Mouse (Mus musculus) forebrain, embryonic 11.5 days (tissue): ENCODE results near the gene Pde4d. TPM values are rescaled to one million over a fixed set of nuclear protein-coding genes. Genes with fewer than 3 reads are reported as not detected.
A peak's percentile ranks its signal among the peaks of the same experiment; 100 is the strongest.

Experiments used
- ATAC-seq: fragments of 200-750 bp; cut with Nextera tagmentation; replicated peaks from 2 replicates; pipeline ENCODE4 v1.8.0; 2017; ENCODE audit warnings: moderate TSS enrichment; ENCODE audit not compliant: low FRiP score
- DNase-seq: peaks from one replicate; pipeline ENCODE4 v3.0.0-alpha.2; 2017; ENCODE audit warnings: low spot score
- H3K27ac ChIP-seq: fragments of 300-500 bp; sonication (generic); 2 replicates; pipeline ENCODE4 v1.5.1; 2014; ENCODE audit warnings: low read depth, low read length
- H3K27me3 ChIP-seq: fragments of 300-500 bp; sonication (generic); 2 replicates; pipeline ENCODE4 v1.6.1; 2014; ENCODE audit warnings: mild to moderate bottlenecking, low read length, mixed read lengths; ENCODE audit not compliant: control insufficient read depth, insufficient read depth
- H3K36me3 ChIP-seq: fragments of 300-500 bp; sonication (generic); 2 replicates; pipeline ENCODE4 v1.6.1; 2014; ENCODE audit warnings: mild to moderate bottlenecking, low read length, moderate library complexity, mixed read lengths; ENCODE audit not compliant: control insufficient read depth, insufficient read depth
- H3K4me1 ChIP-seq: fragments of 300-500 bp; sonication (generic); replicated peaks from 2 replicates; pipeline ENCODE4 v1.6.1; 2014; ENCODE audit warnings: low read length, mixed read lengths; ENCODE audit not compliant: control insufficient read depth, insufficient read depth
- H3K4me2 ChIP-seq: fragments of 300-500 bp; sonication (generic); 2 replicates; pipeline ENCODE4 v1.6.1; 2014; ENCODE audit warnings: low read depth, mild to moderate bottlenecking, low read length, moderate library complexity, mixed read lengths; ENCODE audit not compliant: severe bottlenecking
- H3K4me3 ChIP-seq: fragments of 300-500 bp; sonication (generic); 2 replicates; pipeline ENCODE4 v1.5.1; 2014; ENCODE audit warnings: low read depth, low read length
- H3K9ac ChIP-seq: fragments of 300-500 bp; sonication (generic); 2 replicates; pipeline ENCODE4 v1.6.1; 2014; ENCODE audit warnings: low read length
- H3K9me3 ChIP-seq: fragments of 300-500 bp; sonication (generic); 2 replicates; pipeline ENCODE4 v1.6.1; 2016; ENCODE audit warnings: low read length, mixed read lengths; ENCODE audit not compliant: control insufficient read depth
- WGBS: fragments of 180-500 bp; shearing (Covaris S2); extraction: QIAGEN DNeasy Blood & Tissue Kit; methylation state at CpG from one replicate; pipeline ENCODE4 v1.1.7; 2014; 5-methylcytosine and 5-hydroxymethylcytosine counted together
- polyA plus RNA-seq: library from polyadenylated mRNA; unstranded; fragments of >200 nt; fragmentation: Nextera tagmentation; extraction: Ambion mirVana; gene quantifications from 2 replicates; pipeline ENCODE4 v1.2.1, GENCODE M21; 2014

Gene Pde4d
- polyA plus RNA-seq, 1 experiment from 2014 or later, result 11.9 TPM

DNA sequence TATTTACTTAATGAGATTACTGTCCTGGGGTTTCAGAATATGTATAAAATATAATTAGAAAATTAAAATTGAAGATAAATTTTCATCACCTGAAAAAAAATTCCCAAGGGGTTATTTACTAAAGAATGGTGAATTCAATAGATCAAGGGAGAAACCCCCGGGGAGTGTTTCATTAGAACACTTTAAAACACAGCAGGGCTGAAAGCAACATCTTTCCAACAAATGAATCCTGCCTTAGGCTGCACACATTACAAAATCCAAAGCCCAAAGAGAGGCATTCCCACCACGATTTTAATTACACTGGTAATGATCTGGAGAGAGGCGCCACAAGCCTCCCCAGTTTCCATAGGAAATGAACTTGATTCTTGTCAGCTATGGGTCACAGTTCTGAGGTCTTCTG, 1205.6 kb downstream of the Pde4d start:
- DNase-seq, result no peak
- H3K4me3 ChIP-seq, result no peak overlapping the region
- no peak overlapping the region for H3K4me2 ChIP-seq
- no peaks in the 10 kb centered on the region for H3K27me3 ChIP-seq
- H3K9me3 ChIP-seq, result no peaks in the 10 kb centered on the region
- no peaks in the 10 kb centered on the region for H3K36me3 ChIP-seq
- WGBS, result 43% methylated on average over 3 of the region's 3 CpGs
- 0 out of 2 replicates have a peak, but pooled peaks have one; percentile 20 for ATAC-seq
- 0 out of 2 replicates have a peak, but pooled peaks cover 2% of the 10 kb centered on the region for H3K4me1 ChIP-seq
- H3K27ac ChIP-seq, result no peak overlapping the region
- H3K9ac ChIP-seq, result no peak overlapping the region

DNA sequence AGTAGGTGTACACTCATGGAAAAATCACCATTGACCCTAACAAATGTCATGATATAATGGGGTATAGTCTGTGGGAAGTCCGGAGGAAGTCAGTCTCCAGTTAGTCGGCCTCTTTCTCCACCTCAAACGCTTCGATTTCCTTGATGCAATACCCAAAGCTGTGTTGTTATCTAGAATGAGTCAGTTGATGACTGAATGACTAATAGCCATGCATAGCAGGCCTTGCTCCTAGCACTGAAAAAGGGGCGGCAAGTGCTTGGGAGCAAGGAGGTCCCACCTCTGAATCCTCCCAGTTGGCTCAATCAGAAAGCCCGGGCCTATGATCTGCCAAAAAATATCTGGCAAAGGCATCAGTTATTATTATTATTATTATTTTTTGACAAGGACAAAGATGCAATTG, 1209.4 kb downstream of the Pde4d start:
- H3K27ac ChIP-seq, result no peak overlapping the region
- H3K4me2 ChIP-seq, result no peak overlapping the region
- no peaks in the 10 kb centered on the region for H3K36me3 ChIP-seq
- H3K4me1 ChIP-seq, result no peaks in the 10 kb centered on the region; the same call in 1 of the 2 replicates
- H3K9me3 ChIP-seq, result no peaks in the 10 kb centered on the region
- H3K9ac ChIP-seq, result no peak overlapping the region
- H3K4me3 ChIP-seq, result no peak overlapping the region
- no peak for DNase-seq
- 93% methylated on average over 6 of the region's 6 CpGs for WGBS
- no peaks in the 10 kb centered on the region for H3K27me3 ChIP-seq
- no peak for ATAC-seq

DNA sequence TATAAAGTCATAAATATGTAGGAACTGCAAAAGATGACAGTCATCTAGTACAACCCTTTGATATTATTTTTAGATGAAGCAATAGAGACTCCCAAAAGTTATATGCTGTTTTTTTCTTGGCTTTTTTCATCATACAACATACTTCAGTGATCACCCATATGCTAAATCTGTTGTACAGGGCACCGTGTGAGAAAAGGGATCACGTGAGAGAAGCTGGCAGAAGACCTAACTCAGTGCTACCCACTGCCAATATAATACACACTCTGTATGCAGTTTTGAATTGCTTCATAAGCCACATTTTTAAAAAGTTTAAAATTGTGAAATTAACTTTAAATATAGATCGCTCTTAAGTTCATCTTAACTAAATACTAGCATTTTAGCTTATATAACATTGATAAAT, 1211.6 kb downstream of the Pde4d start:
- Histone ChIP-seq H3K4me1 (no peaks in the 10 kb centered on the region; the same call in 1 of the 2 replicates), H3K9me3 (no peaks in the 10 kb centered on the region), H3K4me3 (no peak overlapping the region), H3K9ac (no peak overlapping the region), H3K4me2 (no peak overlapping the region), H3K27ac (no peak overlapping the region), H3K36me3 (no peaks in the 10 kb centered on the region), H3K27me3 (no peaks in the 10 kb centered on the region)
- ATAC-seq (no peak), DNase-seq (no peak)
- WGBS, result 95% methylated on average over 3 of the region's 3 CpGs

DNA sequence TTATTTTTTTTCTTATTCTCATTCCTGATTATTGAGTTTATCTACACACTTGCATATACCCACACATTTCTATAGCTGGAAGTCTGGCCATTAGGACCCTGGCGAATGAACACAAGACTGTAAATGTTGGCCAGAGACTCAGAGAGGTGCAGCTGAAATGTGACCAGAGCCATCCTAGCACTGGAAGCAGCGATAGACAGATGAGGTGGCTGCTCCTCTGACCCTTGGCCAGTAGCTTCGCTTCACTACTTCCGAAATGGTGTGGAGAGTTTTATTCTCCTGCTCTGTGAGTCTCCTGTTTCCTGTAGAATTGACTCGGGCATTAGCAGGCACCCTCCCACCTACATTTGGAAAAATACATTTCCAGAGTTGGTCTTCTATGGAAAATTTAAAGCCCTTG, 1212.4 kb downstream of the Pde4d start:
- no peak overlapping the region for H3K4me3 ChIP-seq
- no peak for ATAC-seq
- no peak overlapping the region for H3K9ac ChIP-seq
- no peak overlapping the region for H3K4me2 ChIP-seq
- no peaks in the 10 kb centered on the region for H3K9me3 ChIP-seq
- DNase-seq, result no peak
- H3K4me1 ChIP-seq, result no peaks in the 10 kb centered on the region; the same call in 1 of the 2 replicates
- H3K27ac ChIP-seq, result no peak overlapping the region
- H3K36me3 ChIP-seq, result no peaks in the 10 kb centered on the region
- no peaks in the 10 kb centered on the region for H3K27me3 ChIP-seq
- 85% methylated on average over 5 of the region's 5 CpGs for WGBS

DNA sequence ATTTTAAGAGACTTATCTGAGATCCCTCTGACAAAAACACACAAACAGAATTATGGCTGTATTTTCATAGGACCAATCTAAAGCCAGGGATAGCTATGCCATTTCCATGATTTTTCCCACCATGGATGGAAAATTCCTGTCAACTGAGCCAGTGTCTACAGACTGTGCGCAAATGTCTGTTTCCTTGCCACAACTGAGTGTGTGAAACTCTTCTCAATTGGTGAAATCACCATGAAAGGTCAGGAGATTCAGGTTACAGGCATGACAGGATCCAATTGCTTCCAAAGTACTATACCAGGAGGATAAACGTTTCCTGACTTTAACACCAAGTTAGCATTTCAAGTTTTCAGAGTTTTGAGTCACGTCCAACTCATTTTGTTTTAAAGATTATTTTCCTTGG, 1213.0 kb downstream of the Pde4d start:
- no peak overlapping the region for H3K9ac ChIP-seq
- H3K27ac ChIP-seq, result no peak overlapping the region
- H3K36me3 ChIP-seq, result no peaks in the 10 kb centered on the region
- H3K4me2 ChIP-seq, result no peak overlapping the region
- WGBS, result 73% methylated on average over 3 of the region's 3 CpGs
- no peak for ATAC-seq
- H3K4me1 ChIP-seq, result no peaks in the 10 kb centered on the region; the same call in 1 of the 2 replicates
- no peaks in the 10 kb centered on the region for H3K27me3 ChIP-seq
- DNase-seq, result no peak
- no peak overlapping the region for H3K4me3 ChIP-seq
- H3K9me3 ChIP-seq, result no peaks in the 10 kb centered on the region

DNA sequence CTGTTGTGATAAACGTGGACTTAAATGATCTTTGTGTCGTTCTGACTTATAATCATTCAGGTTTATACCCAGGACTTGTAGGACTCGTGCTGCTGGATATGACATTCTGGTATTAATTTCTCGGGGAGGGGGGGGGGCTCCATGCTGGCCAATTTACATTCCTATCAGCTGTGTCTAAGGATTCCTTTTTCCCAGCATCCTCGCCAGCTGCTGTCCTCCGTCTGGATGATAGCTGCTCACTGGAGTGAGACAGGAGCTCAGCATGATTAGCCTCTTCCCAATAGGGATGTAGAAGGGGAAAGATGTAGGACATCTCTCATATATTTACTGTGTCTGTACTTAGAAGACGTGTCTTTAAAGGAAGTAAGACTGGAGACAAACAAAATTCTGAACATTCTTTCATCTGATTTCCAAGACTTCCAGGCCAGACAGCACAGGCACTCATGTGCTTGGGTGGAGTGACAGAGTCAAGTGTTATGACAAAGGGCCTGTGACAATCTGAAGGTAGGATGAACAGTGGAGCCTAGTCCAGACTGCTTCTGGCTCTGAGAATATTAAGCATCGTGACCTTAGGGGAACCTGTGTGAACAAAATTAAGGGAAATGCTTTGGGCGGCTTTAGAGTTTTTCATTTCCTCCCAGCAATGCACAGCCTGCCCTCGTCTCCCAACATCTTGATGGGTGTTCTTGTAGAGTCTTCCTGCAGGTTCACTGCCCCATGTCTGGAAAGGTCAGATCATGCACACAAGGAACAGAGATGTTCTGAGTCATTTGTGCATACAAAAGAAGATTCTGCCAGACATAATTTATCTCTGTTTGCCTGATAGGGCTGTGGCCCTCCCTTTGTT, 1215.4 kb downstream of the Pde4d start:
- no peaks in the 10 kb centered on the region; the same call in 1 of the 2 replicates for H3K4me1 ChIP-seq
- WGBS, result 72% methylated on average over 10 of the region's 10 CpGs
- DNase-seq, result no peak
- no peak overlapping the region for H3K4me2 ChIP-seq
- no peaks in the 10 kb centered on the region for H3K27me3 ChIP-seq
- H3K36me3 ChIP-seq, result no peaks in the 10 kb centered on the region
- H3K9ac ChIP-seq, result no peak overlapping the region
- no peaks in the 10 kb centered on the region for H3K9me3 ChIP-seq
- H3K27ac ChIP-seq, result no peak overlapping the region
- H3K4me3 ChIP-seq, result no peak overlapping the region
- no peak for ATAC-seq

DNA sequence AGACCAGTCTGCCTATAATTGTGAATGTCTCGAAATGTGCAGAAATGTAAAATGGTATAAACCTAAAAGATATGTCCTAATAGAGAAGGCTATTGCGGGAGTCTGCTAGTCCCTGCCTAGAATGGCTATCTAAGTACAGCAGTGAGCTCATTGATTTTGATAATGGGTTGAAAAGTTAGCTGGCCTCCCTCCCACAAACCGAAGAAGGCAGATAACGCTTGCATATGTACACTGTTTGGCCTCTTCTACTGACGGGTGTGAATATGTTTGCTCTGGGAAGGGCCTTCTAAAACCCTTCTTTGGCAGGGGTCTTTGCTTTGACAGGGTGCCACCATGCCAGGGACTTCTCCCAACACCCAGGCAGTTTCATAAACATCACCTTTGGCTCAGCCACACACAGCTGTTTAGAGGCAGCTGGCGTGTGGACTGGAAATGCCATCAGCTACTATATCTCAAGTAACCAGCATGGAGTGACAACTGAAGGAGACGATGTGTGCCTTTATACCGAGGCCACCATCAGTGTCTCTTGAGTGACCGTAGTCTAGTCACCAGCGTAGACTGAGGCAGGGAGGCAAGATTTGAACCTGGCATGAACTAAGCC, 1216.2 kb downstream of the Pde4d start:
- no peak for ATAC-seq
- H3K36me3 ChIP-seq, result no peaks in the 10 kb centered on the region
- no peak overlapping the region for H3K4me2 ChIP-seq
- WGBS, result 92% methylated on average over 10 of the region's 10 CpGs
- H3K9ac ChIP-seq, result no peak overlapping the region
- no peak for DNase-seq
- H3K4me1 ChIP-seq, result no peaks in the 10 kb centered on the region; the same call in 1 of the 2 replicates
- H3K4me3 ChIP-seq, result no peak overlapping the region
- no peaks in the 10 kb centered on the region for H3K9me3 ChIP-seq
- H3K27me3 ChIP-seq, result no peaks in the 10 kb centered on the region
- H3K27ac ChIP-seq, result no peak overlapping the region

DNA sequence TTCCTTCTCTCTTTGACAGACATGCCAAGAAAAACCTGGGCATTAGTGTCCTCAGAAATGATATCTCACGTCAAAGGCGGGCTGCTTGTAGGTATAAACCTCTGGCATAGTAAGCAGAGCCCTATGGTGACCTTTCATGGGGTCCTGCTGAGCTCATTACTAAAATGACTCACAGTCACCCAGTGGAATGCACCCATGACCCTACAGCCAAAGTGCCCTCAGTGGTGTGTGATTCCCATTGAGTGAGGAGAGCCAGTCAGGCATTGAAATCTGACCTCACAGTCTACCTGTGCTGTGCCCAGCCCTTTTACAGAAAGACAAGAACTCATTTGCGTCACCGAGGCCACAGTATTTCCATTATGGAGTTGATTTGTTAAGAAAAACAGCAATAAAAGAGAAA, 1220.2 kb downstream of the Pde4d start:
- ATAC-seq (no peak), DNase-seq (no peak)
- H3K9me3 ChIP-seq, result no peaks in the 10 kb centered on the region
- H3K4me1 ChIP-seq, result no peaks in the 10 kb centered on the region
- no peaks in the 10 kb centered on the region for H3K27me3 ChIP-seq
- no peak overlapping the region for H3K4me3 ChIP-seq
- no peak overlapping the region for H3K4me2 ChIP-seq
- no peak overlapping the region for H3K9ac ChIP-seq
- no peaks in the 10 kb centered on the region for H3K36me3 ChIP-seq
- H3K27ac ChIP-seq, result no peak overlapping the region
- WGBS, result 75% methylated on average over 4 of the region's 4 CpGs
